Mouse (Mus musculus) kidney, adult 11 months (tissue): ENCODE data around the gene Efemp2.
"Not testable (repeated sequence)": the region's sequence is repeated elsewhere in the genome, so short reads cannot be mapped to it uniquely, and the experiment has no call there.

Experiments used
- DNase-seq: peaks from one replicate; pipeline ENCODE4 v3.0.0; 2022

The Efemp2 gene

GRCm38 (mm10) chr19:5480016-5480415, 6.3 kb downstream of the Efemp2 start:
- DNase-seq: no peak

GRCm38 (mm10) chr19:5481398-5481797, 7.6 kb downstream of the Efemp2 start:
- DNase-seq: no peak

GRCm38 (mm10) chr19:5483386-5484359, 9.9 kb downstream of the Efemp2 start:
- DNase-seq: no peak

GRCm38 (mm10) chr19:5484496-5484895, 10.7 kb downstream of the Efemp2 start:
- DNase-seq: no peak

- DNase-seq: no peak
Measured at GRCm38 (mm10) chr19:5485371-5485770, 11.6 kb downstream of the Efemp2 start.

- DNase-seq: no peak
Measured at GRCm38 (mm10) chr19:5485821-5486220, 12.1 kb downstream of the Efemp2 start.

GRCm38 (mm10) chr19:5486286-5486685, 12.5 kb downstream of the Efemp2 start:
- no peak for DNase-seq

- no peak for DNase-seq
Measured at GRCm38 (mm10) chr19:5486771-5487170, 13.0 kb downstream of the Efemp2 start.

GRCm38 (mm10) chr19:5487768-5488550, 14.2 kb downstream of the Efemp2 start, which contains the start of gene Mus81:
TSS of gene Mus81 (minus strand) at chr19:5488402.
- DNase-seq: peak; percentile 98

GRCm38 (mm10) chr19:5488878-5489571, 15.3 kb downstream of the Efemp2 start:
- peak; percentile 98 for DNase-seq

- not testable (repeated sequence) for DNase-seq
Measured at GRCm38 (mm10) chr19:5489721-5490120, 16.0 kb downstream of the Efemp2 start.

GRCm38 (mm10) chr19:5490313-5490897, 16.7 kb downstream of the Efemp2 start, which contains the start of gene Cfl1:
TSS of gene Cfl1 (plus strand) at chr19:5490455.
- peak; percentile 95 for DNase-seq

GRCm38 (mm10) chr19:5490898-5491708, 17.3 kb downstream of the Efemp2 start:
- DNase-seq: peak; percentile 88

- no peak for DNase-seq
Measured at GRCm38 (mm10) chr19:5492641-5493040, 18.9 kb downstream of the Efemp2 start.

- not testable (repeated sequence) for DNase-seq
Measured at GRCm38 (mm10) chr19:5493301-5493721, 19.6 kb downstream of the Efemp2 start.

GRCm38 (mm10) chr19:5494314-5494713, 20.6 kb downstream of the Efemp2 start:
- DNase-seq: peak; percentile 68

GRCm38 (mm10) chr19:5495353-5496051, 21.7 kb downstream of the Efemp2 start:
- DNase-seq: no peak

- DNase-seq: no peak
Measured at GRCm38 (mm10) chr19:5496052-5496370, 22.3 kb downstream of the Efemp2 start.

GRCm38 (mm10) chr19:5500330-5500875, 26.6 kb downstream of the Efemp2 start:
- DNase-seq: no peak

GRCm38 (mm10) chr19:5503687-5504086, 29.9 kb downstream of the Efemp2 start, which contains the start of gene 1700020D05Rik:
TSS of gene 1700020D05Rik (minus strand) at chr19:5503787.
- no peak for DNase-seq
